Mouse (Mus musculus): ENCODE results near the gene Cped1.

DNA sequence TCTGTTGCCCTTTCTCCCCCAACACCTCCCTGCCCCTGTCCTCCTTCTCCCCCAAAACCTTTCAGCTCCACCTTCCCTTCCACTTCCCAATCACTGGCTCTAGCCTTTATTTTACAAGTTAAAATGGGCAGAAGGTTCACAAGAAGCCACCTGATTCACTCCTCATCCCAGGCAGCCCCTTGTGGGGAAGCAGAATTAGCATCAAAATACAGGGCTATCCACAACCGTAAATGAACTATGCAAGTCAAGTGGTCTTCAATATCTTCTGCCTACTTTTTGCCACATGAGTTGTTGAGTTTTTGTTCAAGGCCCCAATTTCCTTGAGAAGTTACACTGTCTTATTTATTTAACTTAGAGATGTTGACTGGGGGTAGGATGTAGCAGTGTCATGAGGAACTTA, 131.0 kb downstream of the Cped1 start:
- TF ChIP-seq CTCF (IDR thresholded peaks at IDR 0.05; ENCODE audit: insufficient read depth, low read depth, low read length): no peak
- no peak for TF ChIP-seq POLR2A (IDR thresholded peaks at IDR 0.05; ENCODE audit: insufficient read depth, low read depth, low read length)

Measured in olfactory bulb, adult 2 months (tissue).